Mouse (Mus musculus) retina, postnatal 7 days (tissue): Measurements from ENCODE around the gene Lcn10.
"Not testable (repeated sequence)": the region's sequence is repeated elsewhere in the genome, so short reads cannot be mapped to it uniquely, and the experiment has no call there.

ENCODE experiments used
- DNase-seq: peaks from one replicate; pipeline ENCODE4 v3.0.0-alpha.2; 2012; ENCODE audit warnings: low read depth, low spot score

The Lcn10 gene

DNA sequence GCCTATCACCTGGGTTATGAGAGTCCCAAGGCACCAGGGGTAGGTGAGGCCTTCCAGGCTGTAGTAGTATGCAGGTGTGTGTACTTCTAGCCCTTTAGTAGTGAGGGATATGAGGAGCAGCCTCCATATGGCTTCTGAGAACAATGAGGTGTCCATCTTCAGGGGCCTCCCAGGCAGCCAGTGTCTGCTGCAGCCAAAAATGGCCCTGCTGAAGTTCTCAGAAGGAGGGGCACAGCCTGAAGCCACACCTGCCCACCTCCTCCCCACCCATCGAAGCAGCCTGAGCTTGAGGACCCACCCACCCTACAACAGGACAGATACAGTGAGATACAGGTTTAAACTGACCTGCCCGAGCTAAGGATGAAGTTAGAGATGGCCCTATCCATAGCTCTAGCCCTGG lies at the start of gene Lcn10:
Gene Lcn10, plus strand, starts transcription at position 301 of the 400 bp plus-strand sequence.
- no peak for DNase-seq

DNA sequence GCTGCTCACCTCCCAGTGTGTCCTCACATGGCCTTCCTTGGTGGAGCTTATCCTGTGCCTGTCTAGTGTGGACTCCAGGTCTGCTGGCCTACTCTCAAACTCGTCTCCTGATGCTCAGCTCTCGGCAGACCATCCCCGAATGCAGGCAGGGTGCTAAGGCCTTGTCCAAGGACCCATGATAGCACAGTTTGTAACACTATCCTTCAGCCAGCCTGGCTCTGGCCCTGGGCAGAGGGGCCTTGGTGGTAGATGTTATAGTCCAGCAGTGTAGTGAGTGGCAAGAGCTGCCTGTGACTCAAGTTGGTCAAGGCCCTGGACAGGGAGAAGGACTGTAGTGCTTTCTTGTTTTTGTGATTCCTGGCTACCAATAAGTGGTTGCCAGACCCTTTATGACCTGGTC lies 48.9 kb upstream of the Lcn10 start:
- DNase-seq, result no peak

DNA sequence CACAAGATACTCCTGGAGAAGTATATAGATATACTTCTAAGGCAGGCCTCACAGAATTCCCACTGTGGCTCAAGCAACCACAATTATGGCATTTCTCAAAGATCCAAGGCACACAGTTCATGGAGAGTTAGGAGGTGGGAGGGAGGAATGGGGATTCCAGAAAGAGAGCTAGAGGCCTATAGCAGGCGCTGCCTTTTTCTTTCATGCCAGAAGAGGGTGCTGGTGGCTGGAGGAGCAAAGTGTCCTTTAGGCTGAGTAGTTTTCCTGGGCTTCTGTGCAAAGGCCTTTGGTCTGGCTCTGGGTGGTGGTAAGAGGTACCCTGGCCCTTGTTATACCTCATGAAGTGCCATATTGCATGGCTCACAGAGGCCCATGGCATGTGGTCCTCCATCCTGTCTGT lies 48.5 kb upstream of the Lcn10 start:
- no peak for DNase-seq

DNA sequence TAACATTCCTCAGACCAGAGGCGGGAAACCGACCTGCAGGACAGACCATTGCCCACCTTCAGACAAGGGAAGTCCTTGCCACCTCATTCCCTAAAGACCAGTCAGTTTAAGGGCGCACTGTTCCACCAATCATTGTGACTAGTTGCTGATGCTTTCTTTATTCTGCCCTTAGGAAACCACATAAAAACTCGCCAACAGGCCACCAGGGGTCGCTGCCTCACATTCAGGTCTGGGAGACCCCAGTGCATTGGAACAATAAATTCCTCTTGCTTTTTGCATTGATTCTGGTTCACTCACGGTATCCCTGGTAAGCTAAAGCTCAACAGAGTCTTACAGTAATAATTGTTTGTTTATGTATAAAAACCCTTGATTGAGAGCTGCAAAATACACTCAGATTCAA lies 42.6 kb upstream of the Lcn10 start:
- no peak for DNase-seq

DNA sequence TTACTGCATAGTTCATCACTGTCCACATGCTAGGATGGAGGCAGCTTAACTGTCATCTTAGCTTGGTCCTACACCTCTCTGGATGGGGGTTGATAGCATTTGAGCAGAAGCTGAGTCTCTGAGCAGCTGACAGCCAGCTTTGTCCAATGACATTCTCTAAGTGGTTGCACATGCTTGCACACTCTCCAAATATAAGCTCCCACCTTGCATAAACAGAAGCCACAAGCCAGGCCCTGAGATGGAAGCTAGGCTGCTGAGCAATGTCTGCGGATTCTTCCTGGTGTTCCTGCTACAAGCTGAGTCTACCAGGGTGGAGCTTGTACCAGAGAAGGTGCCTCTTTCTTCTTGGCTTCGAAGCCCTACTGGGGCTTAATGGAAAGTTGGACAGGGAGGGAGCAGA lies 29.6 kb upstream of the Lcn10 start, which contains the start of gene Lcn8:
Gene Lcn8, plus strand, starts transcription at position 219 of the 400 bp plus-strand sequence.
- DNase-seq, result no peak

DNA sequence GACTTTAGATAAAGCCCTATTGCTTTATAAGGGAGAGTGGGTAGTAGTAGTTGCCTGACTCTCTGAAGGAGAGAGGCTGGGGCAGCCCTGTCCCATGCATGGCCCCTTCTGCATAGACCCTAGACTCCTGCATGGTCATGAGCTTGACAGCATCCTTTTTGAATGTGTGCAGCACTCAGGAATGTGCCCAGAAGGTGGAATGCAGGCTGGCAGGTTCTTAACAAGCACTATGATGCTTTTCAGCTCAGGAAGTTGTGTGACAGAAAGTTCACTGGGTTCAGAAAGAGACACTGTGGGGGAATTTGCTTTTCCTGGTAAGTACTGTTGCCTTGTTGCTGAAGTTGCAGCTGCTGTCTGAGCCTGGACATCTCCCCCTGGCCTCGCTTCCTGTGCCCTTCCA lies 28.0 kb upstream of the Lcn10 start:
- no peak for DNase-seq

DNA sequence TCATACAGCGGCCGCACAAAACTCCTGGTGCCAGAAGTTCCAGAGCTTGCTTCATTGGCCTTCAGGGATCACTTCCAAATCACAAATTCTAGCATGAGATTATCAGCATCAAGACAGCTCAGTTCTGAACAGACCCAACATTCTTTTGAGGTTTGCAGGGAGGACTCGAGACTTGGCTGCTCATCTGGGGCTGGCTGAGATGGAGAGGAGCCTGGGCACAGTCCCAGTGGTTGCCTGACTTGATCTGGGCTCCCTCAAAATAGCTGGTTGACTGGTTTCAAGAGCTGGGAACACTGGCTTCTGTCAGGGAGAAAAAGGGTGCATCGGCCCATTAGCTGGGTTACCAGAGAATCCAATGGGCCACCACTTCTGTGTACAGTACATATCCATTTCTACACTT lies 25.8 kb upstream of the Lcn10 start:
- DNase-seq, result no peak

DNA sequence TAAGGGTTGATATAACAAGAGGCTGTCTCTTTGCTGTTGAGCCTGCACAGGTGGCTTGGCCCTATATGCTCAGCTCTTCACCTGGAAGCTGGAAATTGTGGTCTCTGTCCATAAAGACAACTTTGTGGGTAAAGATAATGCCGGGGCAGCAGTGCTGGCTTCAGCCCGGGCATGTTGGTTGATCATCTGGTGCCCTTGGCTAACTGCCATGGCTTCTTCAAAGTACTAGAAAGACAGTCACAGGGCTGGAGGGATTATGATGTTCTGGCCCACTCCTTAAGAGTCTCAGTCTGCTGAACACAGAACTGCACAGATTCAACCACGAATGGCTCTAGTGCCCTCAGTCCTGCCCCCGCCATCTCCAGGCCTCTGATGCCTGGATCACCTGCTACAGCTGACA lies 25.3 kb upstream of the Lcn10 start:
- DNase-seq, result no peak

DNA sequence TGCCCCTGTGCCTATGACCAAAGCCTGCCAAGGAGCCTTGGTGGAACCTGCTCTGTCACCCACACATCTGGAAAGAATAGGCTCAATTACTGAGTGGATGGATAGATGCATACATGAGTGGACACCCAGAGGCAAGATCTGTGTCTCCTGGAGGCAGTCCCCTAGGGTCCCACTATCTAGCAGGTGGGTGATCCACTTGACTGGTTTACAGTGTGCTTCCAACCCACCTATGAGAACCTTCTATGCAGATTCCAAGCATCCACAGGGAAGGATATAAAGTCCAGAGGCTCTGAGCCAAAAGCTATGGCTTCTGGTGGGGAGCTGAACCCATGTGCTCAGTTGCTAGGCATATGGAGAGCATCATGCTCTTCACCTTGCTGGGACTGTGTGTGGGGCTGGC lies 24.9 kb upstream of the Lcn10 start, which contains the start of gene Lcn5:
Gene Lcn5, plus strand, starts transcription at position 301 of the 400 bp plus-strand sequence.
- no peak for DNase-seq

DNA sequence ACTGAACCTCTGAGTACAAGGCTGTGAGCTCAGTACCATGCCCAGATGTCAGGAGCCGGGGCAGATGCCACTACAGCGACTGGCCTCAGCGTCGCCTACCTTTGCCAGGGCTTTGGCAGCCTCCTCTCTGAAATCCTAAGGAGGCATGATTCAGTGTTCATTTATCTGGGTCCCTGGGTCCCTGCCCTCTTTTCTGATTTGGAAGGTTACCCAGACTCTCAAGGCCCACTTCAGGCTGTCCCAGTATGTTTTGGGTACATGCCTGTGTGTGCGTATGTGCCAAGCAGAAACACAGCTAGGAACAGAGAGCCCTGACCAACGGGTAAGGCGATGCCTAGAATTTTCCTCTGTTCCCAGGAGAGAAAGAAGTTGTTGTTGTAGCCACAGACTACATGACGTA lies 22.2 kb upstream of the Lcn10 start:
- no peak for DNase-seq

DNA sequence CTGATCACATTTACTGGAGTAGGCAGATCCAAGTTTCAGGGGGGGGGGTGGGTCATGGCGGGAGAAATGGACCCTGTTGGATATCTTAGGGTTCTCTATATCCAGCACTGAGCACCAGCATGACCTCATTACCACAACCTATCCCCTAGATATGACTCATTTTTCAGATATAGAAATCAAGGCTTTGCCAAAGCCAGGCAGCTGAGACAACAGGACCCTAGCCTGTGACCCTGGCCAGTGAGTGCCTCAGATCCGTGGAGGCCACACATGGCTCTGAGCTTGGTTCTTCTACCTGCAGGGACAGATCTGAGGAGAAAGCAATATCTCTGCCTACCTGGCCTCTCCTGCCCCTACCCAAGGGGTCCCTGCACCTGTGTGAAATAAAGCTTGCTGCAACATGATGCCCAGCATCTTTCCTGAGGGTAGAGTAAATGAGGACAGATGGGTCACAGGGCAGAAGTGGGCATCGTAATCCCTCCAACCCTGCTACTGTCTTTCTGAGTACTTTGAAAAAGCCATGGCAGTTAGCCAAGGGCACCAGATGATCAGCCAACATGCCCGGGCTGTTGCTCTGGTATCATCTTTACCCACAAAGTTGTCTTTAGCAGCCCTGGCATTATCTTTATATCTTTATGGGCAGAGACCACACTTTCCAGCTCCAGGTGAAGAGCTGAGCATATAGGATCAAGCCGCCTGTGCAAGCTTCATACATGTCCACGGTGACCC lies 21.1 kb upstream of the Lcn10 start:
- DNase-seq, result no peak

DNA sequence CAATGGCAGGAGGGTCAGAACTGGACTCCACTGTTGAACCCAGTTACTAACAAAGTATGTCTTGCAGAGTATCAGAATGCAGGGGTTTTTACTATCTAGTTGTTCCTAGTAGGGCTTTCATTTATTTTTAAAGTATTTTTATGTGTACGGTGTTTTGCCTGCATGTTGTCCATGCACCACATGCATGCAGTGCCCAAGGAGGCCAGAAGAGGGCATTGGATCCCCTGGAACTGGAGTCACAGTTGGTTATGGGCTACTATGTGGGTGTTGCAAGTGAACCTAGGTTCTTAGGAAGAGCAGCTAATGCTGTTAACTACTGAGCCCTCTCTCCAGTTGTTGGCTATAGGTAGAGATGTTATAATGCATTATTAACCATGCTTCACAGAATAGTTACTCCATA lies 19.0 kb upstream of the Lcn10 start:
- DNase-seq, result no peak

DNA sequence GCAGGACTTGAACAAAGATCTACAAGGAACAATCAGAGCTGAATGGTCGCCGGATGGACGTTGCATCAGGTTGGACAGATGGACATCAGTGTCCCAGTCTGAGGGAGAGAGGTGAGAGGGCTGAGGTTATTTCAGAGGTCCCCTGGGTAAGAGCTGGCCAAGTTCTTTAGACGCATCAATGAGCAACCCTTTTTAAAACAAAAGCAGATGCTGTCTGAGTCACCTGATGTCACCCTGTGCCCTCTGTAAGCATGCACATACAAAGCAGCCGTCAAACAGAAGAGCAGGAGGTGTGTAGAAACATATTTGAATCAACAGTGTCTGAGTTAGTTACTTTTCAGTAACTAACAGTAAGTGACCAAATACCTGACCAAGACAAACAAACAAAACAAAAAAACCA lies 18.4 kb upstream of the Lcn10 start:
- DNase-seq, result no peak

DNA sequence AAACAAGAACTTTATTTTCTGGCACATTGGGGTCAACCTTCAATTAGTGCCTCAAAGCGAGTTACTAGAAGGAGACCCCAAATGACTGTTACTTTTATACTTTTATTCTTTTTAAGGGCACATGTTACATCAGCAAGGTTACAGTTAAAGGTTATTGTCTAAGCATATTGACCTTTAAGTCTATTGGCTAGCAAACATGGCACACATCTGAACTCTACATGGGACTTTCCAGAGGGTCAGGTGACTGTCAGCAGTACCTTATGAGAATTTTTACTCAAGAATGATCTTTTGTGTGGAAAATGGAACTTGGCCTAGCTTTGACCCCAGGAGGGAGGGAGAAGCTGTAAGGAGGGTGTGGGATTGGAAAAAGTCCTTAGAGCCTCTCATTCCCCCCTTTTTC lies 16.0 kb upstream of the Lcn10 start:
- no peak for DNase-seq

DNA sequence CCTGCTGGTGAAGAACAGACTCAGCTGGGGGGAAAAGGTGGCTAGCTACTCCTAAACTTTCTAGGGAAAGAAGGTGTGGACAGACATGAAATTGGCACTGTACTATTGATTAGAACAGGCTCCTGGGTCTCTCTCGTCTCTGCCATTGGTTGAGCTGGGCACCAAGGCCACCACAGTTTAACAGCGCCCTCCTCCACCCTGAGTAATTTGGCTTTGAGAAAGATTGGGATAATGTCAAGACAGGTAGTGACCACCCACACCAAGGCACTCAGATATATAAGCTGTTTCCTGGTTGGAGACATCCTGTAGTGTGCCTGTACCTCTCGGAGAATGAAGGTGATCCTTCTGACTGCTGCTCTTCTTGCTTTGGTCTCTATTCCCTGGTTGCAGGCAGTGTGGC lies 6.0 kb upstream of the Lcn10 start, which contains the start of gene Lcn6:
Gene Lcn6, plus strand, starts transcription at position 301 of the 400 bp plus-strand sequence.
- DNase-seq, result no peak

DNA sequence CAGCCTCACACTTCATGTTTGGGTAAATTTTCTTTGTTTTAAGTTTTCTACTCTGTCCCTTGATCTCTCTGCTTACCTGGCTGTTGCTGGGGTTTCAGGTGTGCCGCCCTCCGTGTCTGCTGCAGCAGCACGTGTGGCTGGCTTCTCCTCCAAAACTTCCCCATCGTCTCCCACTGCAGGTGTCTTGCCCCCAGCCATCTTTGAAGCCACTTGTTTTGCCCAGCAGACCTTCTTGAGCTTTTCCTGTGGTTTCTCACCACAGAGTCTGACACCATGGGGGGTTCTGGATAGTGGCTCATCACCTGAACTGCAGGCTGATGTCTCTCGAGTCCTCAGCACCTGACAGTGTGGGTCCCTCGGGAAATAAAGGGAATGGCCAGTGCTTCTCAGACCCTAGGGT lies 3.0 kb upstream of the Lcn10 start:
- DNase-seq, result no peak

DNA sequence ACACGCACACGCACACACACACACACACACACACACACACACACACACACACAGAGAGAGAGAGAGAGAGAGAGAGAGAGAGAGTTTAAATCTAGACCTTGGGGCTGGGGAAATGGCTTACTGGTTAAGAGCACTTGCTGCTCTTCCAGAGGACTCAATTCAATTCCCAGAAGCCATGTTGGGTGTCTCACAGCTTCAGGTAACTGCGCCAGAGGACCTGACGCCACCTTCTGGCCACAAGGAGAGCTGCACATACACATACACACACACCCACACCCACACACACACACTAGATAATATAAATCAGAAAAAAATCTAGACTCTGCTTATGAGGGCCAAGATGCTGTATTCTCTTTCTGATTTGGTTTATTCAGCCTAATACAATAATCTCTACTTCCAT lies 4.4 kb downstream of the Lcn10 start:
- no peak for DNase-seq

DNA sequence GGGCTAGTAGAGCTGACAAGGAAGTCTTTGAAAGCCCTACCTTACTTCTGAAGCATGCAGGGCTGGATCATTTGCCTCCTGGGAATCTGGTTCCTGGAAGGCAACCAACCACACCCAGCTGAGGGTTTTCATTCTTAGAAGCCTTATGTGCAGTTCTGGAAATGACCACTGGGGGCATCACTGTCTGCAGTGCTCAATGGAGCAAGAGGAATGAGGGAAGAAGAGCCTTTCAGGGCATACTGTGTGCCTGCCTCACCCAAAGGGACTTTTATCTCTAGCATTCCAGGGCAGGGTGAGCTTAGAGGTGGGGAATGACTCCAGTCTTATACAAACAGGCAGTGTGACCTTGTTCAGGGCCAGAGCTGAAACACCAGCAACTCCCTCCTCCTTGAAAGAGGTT lies 12.1 kb downstream of the Lcn10 start:
- DNase-seq, result peak; percentile 47

DNA sequence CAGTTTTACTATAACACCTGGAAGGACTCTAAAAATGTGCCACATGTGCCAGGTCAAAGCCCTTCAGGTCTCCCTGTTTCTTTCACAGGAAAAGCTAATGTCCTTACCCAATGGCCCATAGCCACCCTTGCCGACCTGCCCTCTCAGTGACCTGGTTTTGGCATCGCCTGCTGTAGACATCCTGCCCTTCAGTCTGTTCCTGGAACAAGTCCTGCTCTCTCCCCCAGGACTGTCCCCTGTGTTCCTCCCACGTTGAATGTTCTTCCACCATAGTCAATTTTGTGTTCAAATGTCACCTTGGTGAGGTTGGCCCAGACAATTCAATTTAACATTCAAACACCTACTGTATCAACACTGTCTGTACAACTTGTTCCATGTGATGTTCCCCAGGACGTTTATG lies 14.4 kb downstream of the Lcn10 start:
- DNase-seq, result no peak

DNA sequence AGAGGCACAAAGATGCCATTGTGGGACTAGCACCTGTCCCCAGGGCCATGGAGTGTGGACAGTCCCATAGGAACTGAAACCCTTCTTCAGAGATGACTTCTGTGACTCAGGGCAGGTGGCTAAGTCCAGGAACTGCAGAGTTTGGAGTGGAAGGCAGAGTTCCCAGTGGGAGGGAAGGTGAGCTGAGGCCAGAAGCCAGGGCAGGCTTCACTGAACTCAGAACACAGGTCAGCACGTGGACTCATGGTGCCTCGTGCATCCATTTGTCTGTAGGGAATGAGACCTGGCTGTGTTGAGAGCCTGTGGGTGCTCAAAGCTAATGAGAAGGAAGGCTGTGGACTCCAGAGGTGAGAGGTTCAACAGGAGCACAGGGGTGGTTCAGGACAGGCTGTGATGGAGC lies 16.2 kb downstream of the Lcn10 start:
- DNase-seq, result no peak

DNA sequence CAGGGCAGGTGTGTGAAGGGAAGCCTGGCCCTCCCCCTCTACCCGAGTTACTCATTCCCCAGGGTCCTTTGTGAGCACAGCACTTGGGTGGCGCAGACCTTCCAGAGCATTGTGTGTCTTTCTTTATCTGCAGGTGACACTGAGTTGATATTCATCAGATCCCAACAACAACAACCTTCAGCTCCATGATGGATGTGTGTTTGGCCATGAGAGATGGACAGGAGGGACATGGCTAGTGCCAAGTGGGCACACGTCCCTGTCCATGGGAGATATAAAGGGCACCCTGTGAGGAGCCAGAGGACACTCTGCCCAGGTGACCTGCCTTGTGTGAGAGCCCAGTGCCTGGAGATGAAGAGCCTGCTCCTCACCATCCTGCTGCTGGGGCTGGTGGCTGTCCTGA lies 17.2 kb downstream of the Lcn10 start, which contains the start of gene Obp2a:
Gene Obp2a, plus strand, starts transcription at position 301 of the 400 bp plus-strand sequence.
- DNase-seq, result not testable (repeated sequence)

DNA sequence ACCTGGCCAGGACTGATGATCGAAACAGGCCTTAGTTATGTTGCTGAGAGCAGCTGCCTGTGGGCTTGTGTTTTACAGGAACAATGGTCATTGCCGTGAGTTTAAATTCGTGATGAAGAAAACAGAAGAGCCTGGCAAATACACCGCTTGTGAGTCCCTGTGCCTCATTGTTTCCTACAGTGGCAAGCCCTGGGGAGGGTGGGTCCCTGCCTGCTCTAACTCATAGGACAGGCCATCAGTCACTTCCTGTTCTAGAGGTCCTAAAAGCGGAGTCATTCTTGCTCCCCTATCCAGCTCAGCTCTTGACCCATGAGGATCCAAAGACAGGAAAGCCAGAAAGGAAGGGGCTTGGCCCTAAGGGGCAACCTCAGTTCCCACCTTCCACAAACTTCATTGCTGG lies 18.5 kb downstream of the Lcn10 start:
- DNase-seq, result no peak

DNA sequence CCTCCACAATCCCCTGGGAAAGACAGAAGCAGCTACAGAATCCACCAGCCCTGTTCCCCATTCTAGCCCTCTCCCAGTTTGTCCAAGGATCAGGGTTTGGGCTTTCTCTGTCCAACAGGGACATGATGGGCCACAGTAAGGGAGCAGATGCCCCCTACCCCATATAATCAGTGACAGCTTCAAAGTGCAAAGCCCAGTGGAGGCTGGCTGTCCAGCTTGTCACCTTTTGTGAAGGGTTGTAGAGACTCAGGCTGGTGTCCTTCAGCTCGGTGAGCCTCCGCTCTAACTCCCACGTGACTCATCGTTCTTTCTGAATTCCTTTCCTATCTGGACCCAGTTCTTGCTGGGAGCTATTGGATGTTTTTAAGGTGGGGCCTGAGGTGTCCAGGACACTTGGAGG lies 21.2 kb downstream of the Lcn10 start:
- no peak for DNase-seq
